Mouse (Mus musculus): Measurements from ENCODE around the gene Cngb1. TPM values are rescaled to one million over a fixed set of nuclear protein-coding genes. Genes with fewer than 3 reads are reported as not detected.

The Cngb1 gene
- 0.11 TPM in 1 of 3 replicates, not detected in the others for total RNA-seq (2017)

- no peak for ATAC-seq (replicated peaks; ENCODE audit: insufficient number of reproducible peaks, low FRiP score, low TSS enrichment, poor library complexity, severe bottlenecking)
Observed at GRCm38 (mm10) chr8:95306431-95306830, at the start of gene Cngb1. TSS of gene Cngb1 (minus strand) at chr8:95306585.

GRCm38 (mm10) chr8:95354606-95355005, 48.2 kb upstream of the Cngb1 start:
- no peak for ATAC-seq (replicated peaks; ENCODE audit: insufficient number of reproducible peaks, low FRiP score, low TSS enrichment, poor library complexity, severe bottlenecking)

- no peak for ATAC-seq (replicated peaks; ENCODE audit: insufficient number of reproducible peaks, low FRiP score, low TSS enrichment, poor library complexity, severe bottlenecking)
Observed at GRCm38 (mm10) chr8:95352871-95353866, 46.8 kb upstream of the Cngb1 start.

GRCm38 (mm10) chr8:95352151-95352870, 45.9 kb upstream of the Cngb1 start, which contains the start of gene Mmp15:
TSS of gene Mmp15 (plus strand) at chr8:95352268.
- no peak for ATAC-seq (replicated peaks; ENCODE audit: insufficient number of reproducible peaks, low FRiP score, low TSS enrichment, poor library complexity, severe bottlenecking)

GRCm38 (mm10) chr8:95351461-95351860, 45.1 kb upstream of the Cngb1 start:
- no peak for ATAC-seq (replicated peaks; ENCODE audit: insufficient number of reproducible peaks, low FRiP score, low TSS enrichment, poor library complexity, severe bottlenecking)

- no peak for ATAC-seq (replicated peaks; ENCODE audit: insufficient number of reproducible peaks, low FRiP score, low TSS enrichment, poor library complexity, severe bottlenecking)
Observed at GRCm38 (mm10) chr8:95348811-95349630, 42.6 kb upstream of the Cngb1 start.

- no peak for ATAC-seq (replicated peaks; ENCODE audit: insufficient number of reproducible peaks, low FRiP score, low TSS enrichment, poor library complexity, severe bottlenecking)
Observed at GRCm38 (mm10) chr8:95348356-95348755, 42.0 kb upstream of the Cngb1 start.

GRCm38 (mm10) chr8:95346643-95347545, 40.5 kb upstream of the Cngb1 start:
- ATAC-seq (replicated peaks; ENCODE audit: insufficient number of reproducible peaks, low FRiP score, low TSS enrichment, poor library complexity, severe bottlenecking): no peak

- no peak for ATAC-seq (replicated peaks; ENCODE audit: insufficient number of reproducible peaks, low FRiP score, low TSS enrichment, poor library complexity, severe bottlenecking)
Observed at GRCm38 (mm10) chr8:95344668-95345067, 38.3 kb upstream of the Cngb1 start.

GRCm38 (mm10) chr8:95341721-95342120, 35.3 kb upstream of the Cngb1 start:
- ATAC-seq (replicated peaks; ENCODE audit: insufficient number of reproducible peaks, low FRiP score, low TSS enrichment, poor library complexity, severe bottlenecking): no peak

GRCm38 (mm10) chr8:95336363-95336762, 30.0 kb upstream of the Cngb1 start:
- ATAC-seq (replicated peaks; ENCODE audit: insufficient number of reproducible peaks, low FRiP score, low TSS enrichment, poor library complexity, severe bottlenecking): no peak

GRCm38 (mm10) chr8:95335706-95336105, 29.3 kb upstream of the Cngb1 start:
- peak; percentile 37; the same call in 1 of the 2 replicates for ATAC-seq (replicated peaks; ENCODE audit: insufficient number of reproducible peaks, low FRiP score, low TSS enrichment, poor library complexity, severe bottlenecking)

GRCm38 (mm10) chr8:95332437-95333199, 26.2 kb upstream of the Cngb1 start:
- no peak for ATAC-seq (replicated peaks; ENCODE audit: insufficient number of reproducible peaks, low FRiP score, low TSS enrichment, poor library complexity, severe bottlenecking)

GRCm38 (mm10) chr8:95331720-95332436, 25.5 kb upstream of the Cngb1 start, which contains the start of the genes Zfp319 and Usb1:
TSS of gene Zfp319 (minus strand) at chr8:95331950.
TSS of gene Usb1 (plus strand) at chr8:95332284.
- peak; percentile 77 for ATAC-seq (replicated peaks; ENCODE audit: insufficient number of reproducible peaks, low FRiP score, low TSS enrichment, poor library complexity, severe bottlenecking)

- peak; percentile 4; the same call in 1 of the 2 replicates for ATAC-seq (replicated peaks; ENCODE audit: insufficient number of reproducible peaks, low FRiP score, low TSS enrichment, poor library complexity, severe bottlenecking)
Observed at GRCm38 (mm10) chr8:95331156-95331719, 24.9 kb upstream of the Cngb1 start.

- no peak for ATAC-seq (replicated peaks; ENCODE audit: insufficient number of reproducible peaks, low FRiP score, low TSS enrichment, poor library complexity, severe bottlenecking)
Observed at GRCm38 (mm10) chr8:95330367-95330766, 24.0 kb upstream of the Cngb1 start.
